Mouse (Mus musculus) gastrocnemius, postnatal 4 days (tissue): ENCODE measurements around the gene Radil. TPM values are rescaled to one million over a fixed set of nuclear protein-coding genes. Genes with fewer than 3 reads are reported as not detected.

Experiments
- DNase-seq, 2 experiments: peaks; one replicate each; pipeline ENCODE4 v3.0.0; 2021 to 2022; ENCODE audit warnings: low spot score in 2 of 2, mixed read lengths in 2 of 2
- total RNA-seq, 2 experiments: library from RNA; stranded (reverse); gene quantifications; 2 replicates each; pipeline ENCODE4 v1.2.3; 2021

The Radil gene
- total RNA-seq, 2 experiments from 2014 or later: 7.2 to 7.9 TPM

GRCm38 (mm10) chr5:142545014-142545795 is 5.7 kb downstream of the Radil start:
- DNase-seq: no peak

DNA sequence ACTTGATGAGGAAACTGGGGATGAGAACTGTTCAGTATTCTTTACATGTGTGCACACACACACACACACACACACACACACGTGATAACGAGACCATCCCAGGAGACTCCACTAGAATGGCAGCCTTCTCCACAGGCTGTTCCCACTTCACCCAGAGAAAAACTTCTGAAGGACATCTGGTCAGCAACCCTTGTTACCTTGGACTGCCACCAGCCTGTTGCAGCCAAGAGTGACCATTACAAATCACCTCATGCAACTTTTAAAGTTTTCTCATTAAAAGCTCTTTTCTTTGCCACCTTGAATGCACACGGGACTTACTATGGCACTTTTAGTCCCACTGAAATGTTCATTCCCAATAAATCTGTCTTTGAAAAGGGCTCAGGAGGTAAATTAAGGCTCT is 13.6 kb downstream of the Radil start:
- no peak for DNase-seq

DNA sequence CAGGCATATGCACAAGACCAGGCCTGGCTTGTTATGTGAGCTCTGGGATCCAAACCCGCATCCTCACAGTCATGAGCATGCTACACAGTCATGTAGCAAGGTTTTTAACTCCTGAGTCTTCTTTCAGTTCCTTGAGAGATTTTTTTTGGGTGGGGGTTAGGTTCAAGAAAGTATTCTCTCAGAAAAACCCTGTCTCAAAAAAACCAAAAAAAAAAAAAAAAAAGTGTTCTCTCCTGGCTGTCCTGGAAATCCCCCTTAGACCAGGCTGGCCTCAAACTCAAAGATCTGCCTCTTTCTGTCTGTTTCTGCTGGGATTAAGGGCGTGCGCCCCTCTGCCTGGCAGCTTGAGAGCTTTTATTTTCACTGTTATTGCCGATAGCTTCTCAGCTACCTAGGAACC is 15.5 kb downstream of the Radil start:
- DNase-seq: no peak

DNA sequence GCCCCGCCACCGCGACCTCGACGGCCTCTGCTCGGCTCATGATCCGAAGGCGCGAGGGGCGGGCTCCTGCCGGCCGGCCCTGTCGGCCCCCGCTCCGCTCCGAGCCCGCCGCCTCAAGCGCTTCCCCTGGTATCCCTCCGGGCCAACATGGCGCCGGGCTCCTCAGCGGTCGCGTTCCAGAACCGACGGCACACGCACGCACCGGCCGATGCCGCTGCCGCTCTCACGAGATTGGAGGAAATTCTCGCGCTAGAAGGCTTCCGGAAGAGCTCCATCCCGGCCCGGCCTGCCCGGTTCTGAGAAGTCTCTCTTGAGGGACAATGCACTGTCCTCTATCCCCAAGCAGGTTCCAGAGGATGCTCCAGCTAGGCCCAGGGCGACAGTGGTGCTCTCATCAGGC is 21.0 kb downstream of the Radil start, which contains the start of gene Papolb:
Papolb (minus strand) TSS at position 162 of the 400 bp plus-strand sequence.
- DNase-seq: no peak

DNA sequence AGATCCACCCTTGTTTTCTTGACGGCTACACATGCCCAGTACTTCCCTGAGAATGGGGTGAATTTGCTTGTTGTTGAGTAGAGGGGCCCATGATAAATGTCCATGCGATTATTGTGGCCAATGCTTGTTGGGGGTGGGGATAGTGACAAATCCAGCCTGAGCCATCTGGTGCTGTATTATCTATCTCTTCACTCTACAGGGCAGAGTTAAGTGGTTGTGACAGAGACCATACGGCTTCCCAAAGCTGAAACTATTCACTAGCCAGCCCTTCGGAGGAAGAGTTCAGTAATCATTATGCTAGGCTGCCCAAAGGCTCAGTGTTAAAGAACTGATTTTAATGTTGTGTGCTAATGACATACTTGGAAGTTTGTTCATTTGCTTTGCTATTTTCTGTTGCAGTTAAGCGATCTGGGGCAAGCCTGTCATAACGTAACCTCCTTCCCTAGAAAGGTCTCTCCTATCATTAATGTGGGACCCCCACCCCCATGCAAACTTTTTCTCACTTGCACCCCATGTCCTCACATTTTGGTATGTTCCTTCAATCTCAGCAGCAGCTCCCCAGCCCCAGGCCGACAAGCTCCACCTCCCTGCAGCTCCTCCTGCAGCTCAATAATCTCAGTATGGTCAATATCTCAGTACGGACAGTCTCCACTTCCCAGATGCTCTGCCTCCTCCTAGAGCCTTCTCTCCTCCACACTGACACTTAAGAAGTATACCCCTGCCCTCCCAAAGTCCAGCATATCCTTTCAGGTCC is 26.0 kb downstream of the Radil start:
- DNase-seq: no peak

- no peak for DNase-seq
Measured at GRCm38 (mm10) chr5:142521195-142521866, 29.6 kb downstream of the Radil start.

- no peak for DNase-seq
Measured at GRCm38 (mm10) chr5:142520360-142520759, 30.5 kb downstream of the Radil start.

GRCm38 (mm10) chr5:142518973-142519372 is 31.9 kb downstream of the Radil start:
- no peak for DNase-seq

- no peak for DNase-seq
Measured at GRCm38 (mm10) chr5:142512112-142512511, 38.8 kb downstream of the Radil start.

DNA sequence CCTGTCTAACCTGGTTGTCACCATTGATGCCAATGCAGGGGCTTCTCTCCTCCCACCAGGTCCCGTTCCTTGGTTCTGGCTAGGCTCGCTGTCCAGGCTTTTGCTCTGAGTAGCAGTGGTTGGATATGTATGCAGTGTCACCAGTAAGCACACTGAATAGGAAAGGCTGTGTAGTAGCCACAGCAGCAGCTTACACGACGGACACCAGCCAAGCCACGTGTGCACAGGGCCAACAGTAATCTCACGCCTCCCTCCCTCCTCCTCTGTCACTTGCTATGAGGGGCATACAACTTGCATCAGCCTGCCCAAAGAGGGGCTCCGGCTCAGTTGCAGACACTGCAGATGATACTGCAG is 40.9 kb downstream of the Radil start:
- no peak for DNase-seq

GRCm38 (mm10) chr5:142509141-142510060 is 41.5 kb downstream of the Radil start:
- DNase-seq: no peak

DNA sequence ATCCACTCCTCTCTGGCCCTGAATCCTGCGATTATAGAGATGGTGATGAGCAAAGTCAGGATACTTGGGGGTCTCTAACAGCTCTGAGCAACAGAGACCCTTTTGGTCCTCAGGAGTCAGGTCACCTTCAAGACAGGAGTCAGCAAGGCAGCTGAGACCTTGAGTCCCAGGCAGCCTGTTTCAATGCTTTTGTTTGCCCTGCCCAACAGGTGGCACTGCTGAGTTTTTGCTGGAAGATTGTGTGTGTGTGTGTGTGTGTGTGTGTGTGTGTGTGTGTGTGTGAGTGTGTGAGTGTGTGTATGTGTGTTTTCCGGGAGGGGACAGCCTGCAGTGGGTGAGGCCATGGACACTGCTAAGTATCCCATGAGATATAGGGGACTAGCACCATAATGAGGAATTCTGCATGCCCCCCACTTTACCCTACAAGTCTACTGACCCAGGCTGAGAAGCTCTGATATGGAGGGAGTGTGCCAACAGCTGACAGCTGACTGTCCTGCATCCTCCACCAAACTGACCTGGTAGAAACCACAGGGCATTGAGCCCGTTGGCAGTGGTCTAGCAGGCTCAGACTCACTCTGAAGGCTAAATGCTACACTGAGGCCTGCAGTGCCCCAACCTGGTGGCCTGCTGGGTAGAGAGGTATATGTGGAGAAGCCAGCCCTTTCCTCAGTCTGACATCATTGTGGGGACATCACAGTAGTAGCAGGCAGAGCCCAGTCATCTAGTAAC is 45.0 kb downstream of the Radil start:
- no peak for DNase-seq

DNA sequence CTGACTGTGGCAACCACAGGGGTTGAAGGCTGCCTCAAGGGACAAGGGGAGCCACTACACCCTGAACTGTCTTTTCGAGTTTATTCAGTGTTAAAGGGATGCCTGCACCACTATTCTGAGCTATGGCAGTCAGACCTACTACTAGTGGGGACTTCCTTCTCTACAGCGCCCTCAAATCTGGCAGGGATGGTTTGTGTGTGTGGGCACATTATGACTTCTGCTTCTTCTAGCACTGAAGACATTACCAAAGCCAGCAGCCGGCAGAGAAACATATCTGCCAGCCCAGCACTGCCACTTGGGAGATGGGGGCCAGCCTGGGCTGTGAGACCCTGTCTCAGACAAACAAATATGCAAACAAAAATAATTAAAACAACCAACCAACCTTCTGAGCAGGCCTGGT is 46.7 kb downstream of the Radil start:
- no peak for DNase-seq

DNA sequence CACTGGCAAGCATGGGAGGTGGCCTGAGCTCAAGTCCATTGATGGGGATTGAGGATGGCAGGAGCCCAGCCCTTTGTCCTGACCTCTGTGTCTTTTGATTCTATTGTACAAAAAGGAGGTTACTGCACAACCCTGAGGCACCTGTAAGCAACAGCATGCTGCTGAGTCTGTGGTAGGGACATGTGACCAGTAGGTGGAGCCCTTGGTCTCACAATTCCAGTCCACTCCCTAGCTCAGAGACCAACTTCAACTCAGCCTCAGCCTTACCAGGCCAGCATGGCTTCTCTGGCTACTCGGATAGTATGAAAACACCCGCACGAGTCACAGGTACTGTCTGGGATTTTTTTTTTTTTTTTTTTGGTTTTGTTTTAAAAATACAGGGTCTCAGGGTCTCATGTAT is 48.5 kb downstream of the Radil start:
- DNase-seq: peak in 1 of 2 experiments; percentile 74

- no peak for DNase-seq
Measured at GRCm38 (mm10) chr5:142500918-142501317, 50.0 kb downstream of the Radil start.

DNA sequence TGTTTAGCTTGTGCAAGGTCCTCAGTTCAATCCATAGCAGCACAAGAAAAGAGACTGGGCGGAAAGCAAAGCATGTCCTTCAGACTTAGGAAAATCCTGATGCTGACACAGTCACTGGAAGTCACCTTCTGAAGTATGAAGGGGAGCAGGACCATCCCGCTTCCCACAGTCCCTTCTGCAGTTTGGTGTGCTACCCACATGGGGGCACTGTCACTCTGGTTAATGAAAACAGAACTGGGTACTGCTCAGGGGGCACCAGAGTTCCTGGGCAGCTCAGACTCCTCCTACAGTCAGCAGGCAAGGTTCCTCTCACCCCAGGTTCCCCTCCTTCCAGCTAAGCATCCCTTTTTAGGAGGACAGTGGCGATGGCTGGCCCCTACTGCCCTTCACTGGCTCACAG is 51.9 kb downstream of the Radil start:
- peak in 1 of 2 experiments; percentile 37 for DNase-seq

DNA sequence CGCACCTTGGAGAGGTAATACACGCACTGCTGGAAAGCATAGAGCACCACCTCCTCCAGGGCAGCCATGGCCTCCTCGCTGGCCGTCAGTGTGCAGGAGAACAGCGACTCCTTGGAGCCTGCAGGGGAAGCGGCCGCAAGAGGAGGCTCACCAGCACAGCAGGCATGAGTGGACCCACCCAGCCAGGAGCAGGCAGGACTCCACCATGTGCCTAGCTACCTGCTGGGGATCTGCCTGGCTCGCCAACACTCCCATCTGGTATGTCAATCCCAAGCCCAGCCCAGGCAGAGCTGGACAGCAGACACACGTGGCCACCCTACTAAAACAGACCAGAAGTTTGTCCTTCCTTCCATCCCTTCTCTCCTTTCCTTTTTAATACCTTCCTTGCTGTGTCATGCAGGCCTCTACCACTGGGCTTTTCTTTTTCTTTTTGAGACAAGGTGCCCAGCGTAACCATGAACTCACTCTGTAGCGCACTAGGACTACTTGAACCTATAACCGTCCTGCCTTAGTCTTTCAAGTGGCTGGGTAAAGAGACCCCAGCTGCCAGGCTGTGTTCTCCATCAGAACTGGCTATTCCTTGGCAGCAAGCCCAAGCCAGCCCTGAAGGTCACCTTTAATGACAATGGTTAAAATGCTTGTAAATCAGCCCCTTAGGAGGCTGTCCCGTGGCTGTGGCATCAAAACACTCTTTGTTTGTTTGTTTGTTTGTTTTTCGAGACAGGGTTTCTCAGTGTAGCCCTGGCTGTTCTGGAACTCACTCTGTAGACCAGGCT is 55.4 kb downstream of the Radil start:
- DNase-seq: no peak

DNA sequence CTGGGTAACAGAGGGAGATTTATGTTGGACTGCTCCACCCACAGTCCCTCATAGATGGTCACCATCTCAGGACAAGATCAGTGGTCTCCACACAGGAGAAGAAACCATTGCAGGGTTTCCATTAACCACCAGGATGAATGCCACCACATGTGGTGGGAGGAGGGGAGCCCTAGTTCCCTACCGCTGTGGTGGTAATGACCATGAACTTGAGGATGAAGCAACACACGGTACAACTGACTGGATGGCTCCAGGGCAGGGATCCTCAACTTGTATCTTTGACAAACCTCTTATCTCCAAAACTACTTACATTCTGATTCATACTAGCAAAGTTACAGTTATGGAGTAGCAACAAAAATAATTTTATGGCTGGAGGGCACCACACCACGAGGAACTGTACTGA is 57.6 kb downstream of the Radil start:
- DNase-seq: no peak

- no peak for DNase-seq
Measured at GRCm38 (mm10) chr5:142489955-142490707, 60.8 kb downstream of the Radil start.
